Mouse (Mus musculus): ENCODE data around the gene Phlpp2.

GRCm38 (mm10) chr8:109970323-109970722 lies 102.0 kb downstream of the Phlpp2 start:
- no peak for TF ChIP-seq POLR2A (IDR thresholded peaks at IDR 0.05; ENCODE audit: borderline replicate concordance, extremely low read depth, low read depth, low read length)
- peak; percentile 56; the same call in 1 of the 2 replicates for TF ChIP-seq CTCF (IDR thresholded peaks at IDR 0.05; ENCODE audit: insufficient read depth, low read length)
